Comparison of ENCODE assay signal across 31 mouse cellular contexts in the genomic region with DNA sequence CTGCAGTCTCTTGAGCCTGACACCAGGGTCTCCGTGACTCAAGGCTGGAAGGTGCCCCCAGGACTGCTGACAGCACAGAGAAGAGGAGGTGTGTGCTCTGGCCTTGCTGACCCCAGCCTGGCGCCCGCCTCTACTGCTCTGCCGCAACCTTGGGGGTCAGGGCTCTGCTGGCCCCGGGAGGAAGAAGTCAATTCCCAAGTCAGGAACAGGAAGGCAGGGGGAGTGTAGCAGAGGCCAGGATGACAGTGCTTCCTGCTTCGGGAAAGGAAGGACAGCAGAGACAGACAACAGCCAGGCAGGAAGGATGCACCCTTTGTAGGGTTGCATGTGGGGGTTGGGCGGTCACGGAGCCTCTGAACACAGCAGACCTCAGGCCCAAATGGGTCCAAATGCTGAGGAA. TPM values are rescaled to one million over a fixed set of nuclear protein-coding genes. Genes with fewer than 3 reads are reported as not detected.
DNase-seq lines count a peak whose midpoint lies in the region; ATAC-seq and TF ChIP-seq lines count a peak whose summit lies in the region.
"Had no signal": no experiment of that assay in that cellular context is flagged by ENCODE, and none has a peak within 500 bp of the region (broad histone marks: within the 10 kb centered on the region; RNA-seq: fewer than 3 reads in every experiment).

No protein-coding gene starts in this region.

- H3K9ac ChIP-seq in kidney, embryonic 14.5 days (ENCODE audit: low read depth, low read length) = no peak overlapping the region
- H3K9ac ChIP-seq in lung, postnatal 0 days (replicated peaks; ENCODE audit: low read depth) = no peak overlapping the region
- H3K9ac ChIP-seq: embryonic facial prominence, embryonic 15.5 days; forebrain, embryonic 12.5 days; forebrain, postnatal 0 days; heart, embryonic 12.5 days; hindbrain, embryonic 13.5 days; liver, embryonic 14.5 days had no signal

- no peaks in the 10 kb centered on the region for H3K27me3 ChIP-seq in kidney, embryonic 14.5 days (ENCODE audit: control insufficient read depth, insufficient read depth, low read length)
- H3K27me3 ChIP-seq in lung, postnatal 0 days (replicated peaks; ENCODE audit: insufficient read depth, low read length) = no peaks in the 10 kb centered on the region

- no peaks in the 10 kb centered on the region for H3K36me3 ChIP-seq in kidney, embryonic 14.5 days (ENCODE audit: control insufficient read depth, insufficient read depth, low read length)
- H3K36me3 ChIP-seq in lung, postnatal 0 days (ENCODE audit: insufficient read depth, low read length) = no peaks in the 10 kb centered on the region
- H3K36me3 ChIP-seq: embryonic facial prominence, embryonic 10.5 days; embryonic facial prominence, embryonic 15.5 days; forebrain, embryonic 12.5 days; heart, embryonic 12.5 days; hindbrain, embryonic 13.5 days had no signal

- TF ChIP-seq EP300 in lung, postnatal 0 days (IDR thresholded peaks at IDR 0.05) = no peak

- ATAC-seq in kidney, embryonic 14.5 days (ENCODE audit: low FRiP score, low TSS enrichment) = no peak
- peak; percentile 30; the same call in 1 of the 2 replicates for ATAC-seq in lung, postnatal 0 days
- ATAC-seq: forebrain, postnatal 0 days; intestine, embryonic 16.5 days had no signal

- TF ChIP-seq CTCF in lung, postnatal 0 days (IDR thresholded peaks at IDR 0.05) = no peak

- H3K4me3 ChIP-seq in kidney, embryonic 14.5 days (ENCODE audit: low read length) = no peak overlapping the region
- no peak overlapping the region for H3K4me3 ChIP-seq in lung, postnatal 0 days (ENCODE audit: low read depth, low read length)
- H3K4me3 ChIP-seq: embryonic facial prominence, embryonic 10.5 days; embryonic facial prominence, embryonic 15.5 days; forebrain, embryonic 12.5 days; heart, embryonic 12.5 days; hindbrain, embryonic 13.5 days had no signal

- H3K4me1 ChIP-seq in kidney, embryonic 14.5 days (ENCODE audit: control insufficient read depth, insufficient read depth, low read length) = no peaks in the 10 kb centered on the region
- no peaks in the 10 kb centered on the region; the same call in 1 of the 2 replicates for H3K4me1 ChIP-seq in lung, postnatal 0 days (ENCODE audit: insufficient read depth, low read depth, low read length)
- H3K4me1 ChIP-seq: embryonic facial prominence, embryonic 15.5 days; forebrain, embryonic 12.5 days; hindbrain, embryonic 13.5 days had no signal

- H3K4me2 ChIP-seq in kidney, embryonic 14.5 days (replicated peaks; ENCODE audit: low read depth, low read length) = no peak overlapping the region
- H3K4me2 ChIP-seq in lung, postnatal 0 days (replicated peaks; ENCODE audit: low read depth, low read length) = no peak overlapping the region
- H3K4me2 ChIP-seq: embryonic facial prominence, embryonic 15.5 days; forebrain, embryonic 12.5 days; heart, embryonic 12.5 days; hindbrain, embryonic 13.5 days had no signal

- H3K27ac ChIP-seq in kidney, embryonic 14.5 days (ENCODE audit: low read depth, low read length) = no peak overlapping the region
- no peak overlapping the region for H3K27ac ChIP-seq in lung, postnatal 0 days (ENCODE audit: low read length)
- H3K27ac ChIP-seq: embryonic facial prominence, embryonic 10.5 days; embryonic facial prominence, embryonic 15.5 days; forebrain, embryonic 12.5 days; hindbrain, embryonic 13.5 days; kidney, postnatal 0 days; liver, embryonic 14.5 days had no signal

- WGBS in kidney, embryonic 14.5 days = 72% methylated on average over 8 of the region's 8 CpGs
- WGBS in lung, postnatal 0 days = 63% methylated on average over 8 of the region's 8 CpGs

- H3K9me3 ChIP-seq in kidney, embryonic 14.5 days (ENCODE audit: control insufficient read depth, low read length) = no peaks in the 10 kb centered on the region
- no peaks in the 10 kb centered on the region for H3K9me3 ChIP-seq in lung, postnatal 0 days (ENCODE audit: low read length)
- H3K9me3 ChIP-seq: embryonic facial prominence, embryonic 10.5 days; embryonic facial prominence, embryonic 15.5 days; forebrain, embryonic 12.5 days; heart, embryonic 12.5 days; hindbrain, embryonic 13.5 days had no signal

- peak; percentile 92 for DNase-seq in heart, adult 11 months
- DNase-seq in heart, adult 8-10 months (ENCODE audit: low spot score) = no peak
- DNase-seq in kidney, postnatal 36 days = peak; percentile 21 to 34
- no peak for DNase-seq in lung, postnatal 0 days (ENCODE audit: low spot score)
- no peak for DNase-seq in lung, adult 18-20 months
- no peak for DNase-seq in frontal cortex, adult 2 months (ENCODE audit: extremely low spot score in 1 of 2, low spot score in 1 of 2)
- DNase-seq: B cell, adult 2 months; cerebellum, adult 8-10 months; cerebellum, postnatal 25 days; forebrain, postnatal 0 days; gastrocnemius, postnatal 10 days; heart, postnatal 4 days; midbrain, embryonic 14.5 days; thymus, adult 2 months; thymus, postnatal 36 days had no signal

RNA-seq across cellular contexts. Expression of a gene that starts 9.4 kb away (rescaled TPM):
- total RNA-seq in heart, adult 8-10 months (2022) = 10 to 100 TPM; 11.8 to 12.4 (median 12.2) TPM
- polyA plus RNA-seq in kidney, embryonic 14.5 days (2014; fragmentation: Nextera tagmentation; extraction: Ambion mirVana) = 6.5 and 10.6 TPM in 2 replicates
- polyA plus RNA-seq in lung, postnatal 0 days (2015; fragmentation: Nextera tagmentation; extraction: Ambion mirVana) = 9.7 and 9.8 TPM in 2 replicates
- 1.8 and 1.9 TPM in 2 replicates for polyA plus RNA-seq in frontal cortex, adult 2 months (2012; rRNA removed)

RNA-seq across cellular contexts. Expression of a gene that starts 44.9 kb away (rescaled TPM):
- total RNA-seq in heart, adult 8-10 months (2022) = 1 to 10 TPM in 2 of 4 experiments, under 1 TPM in 1, not detected in 1; 0.72 to 2.7 (median 1.4) TPM
- not detected in 2 replicates for polyA plus RNA-seq in kidney, embryonic 14.5 days (2014; fragmentation: Nextera tagmentation; extraction: Ambion mirVana)
- polyA plus RNA-seq in lung, postnatal 0 days (2015; fragmentation: Nextera tagmentation; extraction: Ambion mirVana) = 261 and 341 TPM in 2 replicates
- 0.29 and 0.50 TPM in 2 replicates for polyA plus RNA-seq in frontal cortex, adult 2 months (2012; rRNA removed)
- total RNA-seq: forebrain, postnatal 0 days; gastrocnemius, postnatal 10 days; heart, postnatal 4 days; layer of hippocampus, adult 18-20 months; left cerebral cortex, adult 18-20 months; left cerebral cortex, postnatal 14 days; monocyte, adult 5-6 weeks had no signal
- polyA plus RNA-seq: embryonic facial prominence, embryonic 10.5 days; embryonic facial prominence, embryonic 15.5 days; forebrain, embryonic 12.5 days; forebrain, postnatal 0 days; gonadal fat pad, adult 2 months; hindbrain, embryonic 13.5 days; intestine, embryonic 16.5 days; kidney, postnatal 0 days; limb, embryonic 11.5 days; liver, embryonic 14.5 days; midbrain, embryonic 14.5 days; neural tube, embryonic 14.5 days had no signal

Comparison
In these comparisons a context has a peak if more than half of its experiments do, and no peak if none do; other contexts are left out.
1. DNase-seq: peak in heart, adult 11 months (single experiment) and kidney, postnatal 36 days (2 of 2); none in heart, adult 8-10 months (single experiment), lung, postnatal 0 days (single experiment), lung, adult 18-20 months (0 of 2) and frontal cortex, adult 2 months (0 of 2).
2. RNA of a gene that starts 44.9 kb away (polyA plus RNA-seq): 261 to 341 TPM in lung, postnatal 0 days; 0.29 to 0.50 TPM in frontal cortex, adult 2 months and not detected in kidney, embryonic 14.5 days; every median in the first group is over 100 times any median in the second.